Mouse (Mus musculus) stomach, postnatal 0 days (tissue): ENCODE measurements around the gene Tyms. TPM values are rescaled to one million over a fixed set of nuclear protein-coding genes. Genes with fewer than 3 reads are reported as not detected.

Source experiments
- ATAC-seq: fragments of 200-750 bp; cut with Nextera tagmentation; 2 replicates; pipeline ENCODE4 v1.8.0; 2017; ENCODE audit not compliant: low FRiP score, low TSS enrichment
- DNase-seq: peaks from one replicate; pipeline ENCODE4 v3.0.0-alpha.2; 2016; ENCODE audit warnings: low spot score
- H3K27ac ChIP-seq: fragments of 300-500 bp; sonication (generic); replicated peaks from 2 replicates; pipeline ENCODE4 v1.5.1; 2014; ENCODE audit warnings: mild to moderate bottlenecking, control low read depth
- H3K27me3 ChIP-seq: fragments of 300-500 bp; sonication (generic); 2 replicates; pipeline ENCODE4 v1.6.1; 2014; ENCODE audit warnings: low read length; ENCODE audit not compliant: control insufficient read depth, insufficient read depth
- H3K36me3 ChIP-seq: fragments of 300-500 bp; sonication (generic); 2 replicates; pipeline ENCODE4 v1.6.1; 2014; ENCODE audit warnings: low read length, mixed read lengths; ENCODE audit not compliant: control insufficient read depth, insufficient read depth
- H3K4me1 ChIP-seq: fragments of 300-500 bp; sonication (generic); replicated peaks from 2 replicates; pipeline ENCODE4 v1.6.1; 2014; ENCODE audit warnings: antibody characterized with exemption; ENCODE audit not compliant: control insufficient read depth, insufficient read depth
- H3K4me2 ChIP-seq: fragments of 300-500 bp; sonication (generic); replicated peaks from 2 replicates; pipeline ENCODE4 v1.6.1; 2014; ENCODE audit warnings: low read depth, mild to moderate bottlenecking, control low read depth, moderate library complexity
- H3K4me3 ChIP-seq: fragments of 300-500 bp; sonication (generic); 2 replicates; pipeline ENCODE4 v1.5.1; 2014; ENCODE audit warnings: low read depth, low read length, control low read depth
- H3K9ac ChIP-seq: fragments of 300-500 bp; sonication (generic); 2 replicates; pipeline ENCODE4 v1.6.1; 2014; ENCODE audit warnings: mild to moderate bottlenecking, low read length, control low read depth, mixed read lengths
- H3K9me3 ChIP-seq: fragments of 300-500 bp; sonication (generic); 2 replicates; pipeline ENCODE4 v1.6.1; 2016; ENCODE audit warnings: low read length; ENCODE audit not compliant: control insufficient read depth
- CTCF ChIP-seq: IDR thresholded peaks from 2 replicates; pipeline ENCODE4 v1.5.1; 2016; ENCODE audit warnings: antibody characterized with exemption, low read depth, mild to moderate bottlenecking, moderate library complexity
- EP300 ChIP-seq: optimal IDR thresholded peaks from 2 replicates; pipeline ENCODE3; 2016; ENCODE audit warnings: antibody characterized with exemption
- WGBS: fragments of 180-500 bp; shearing (Covaris S2); extraction: QIAGEN DNeasy Blood & Tissue Kit; methylation state at CpG from one replicate; pipeline ENCODE4 v1.1.7; 2014; 5-methylcytosine and 5-hydroxymethylcytosine counted together
- polyA plus RNA-seq: library from polyadenylated mRNA; unstranded; fragments of >200 nt; fragmentation: Nextera tagmentation; extraction: Ambion mirVana; gene quantifications from 2 replicates; pipeline ENCODE4 v1.2.1, GENCODE M21; 2015

The Tyms gene
- polyA plus RNA-seq = 82.1 and 84.8 TPM in 2 replicates

- no peaks in the 10 kb centered on the region for H3K4me1 ChIP-seq
- ATAC-seq = peak; percentile 89
- no peaks in the 10 kb centered on the region for H3K9me3 ChIP-seq
- peak within 1 kb of the TSS; percentile 66 for H3K4me3 ChIP-seq
- peak within 1 kb of the TSS; percentile 87 for H3K27ac ChIP-seq
- peak within 1 kb of the TSS; percentile 89 for H3K4me2 ChIP-seq
- H3K9ac ChIP-seq = peak within 1 kb of the TSS; percentile 73
- WGBS = under 1% methylated on average over 42 of the region's 45 CpGs
- no peak for TF ChIP-seq EP300
- TF ChIP-seq CTCF = peak; percentile 44
- DNase-seq = peak; percentile 90
- H3K27me3 ChIP-seq = no peaks in the 10 kb centered on the region
- H3K36me3 ChIP-seq = peaks cover 4% of the 10 kb centered on the region; the same call in 1 of the 2 replicates
Measured at GRCm38 (mm10) chr5:30072825-30073821, at the start of gene Tyms. Tyms (minus strand) TSS chr5:30073617.

GRCm38 (mm10) chr5:30122481-30122880, 49.1 kb upstream of the Tyms start:
- WGBS = 95% methylated on average over 6 of the region's 6 CpGs
- no peak overlapping the region for H3K27ac ChIP-seq
- peaks cover 45% of the 10 kb centered on the region for H3K36me3 ChIP-seq
- ATAC-seq = no peak
- no peak for DNase-seq
- no peak overlapping the region for H3K4me3 ChIP-seq
- H3K4me2 ChIP-seq = no peak overlapping the region
- no peaks in the 10 kb centered on the region for H3K27me3 ChIP-seq
- TF ChIP-seq CTCF (no peak), EP300 (no peak)
- H3K9ac ChIP-seq = no peak overlapping the region
- H3K4me1 ChIP-seq = no peaks in the 10 kb centered on the region
- no peaks in the 10 kb centered on the region for H3K9me3 ChIP-seq

- 75% methylated on average over 7 of the region's 7 CpGs for WGBS
- H3K27ac ChIP-seq = no peak overlapping the region
- DNase-seq (no peak), ATAC-seq (no peak)
- H3K4me2 ChIP-seq = no peak overlapping the region
- H3K27me3 ChIP-seq = no peaks in the 10 kb centered on the region
- peaks cover 37% of the 10 kb centered on the region for H3K36me3 ChIP-seq
- H3K9me3 ChIP-seq = no peaks in the 10 kb centered on the region
- TF ChIP-seq CTCF (no peak), EP300 (no peak)
- H3K4me3 ChIP-seq = no peak overlapping the region
- no peak overlapping the region for H3K9ac ChIP-seq
- H3K4me1 ChIP-seq = no peaks in the 10 kb centered on the region
Measured at GRCm38 (mm10) chr5:30120106-30120505, 46.7 kb upstream of the Tyms start.

- Histone ChIP-seq H3K9me3 (no peaks in the 10 kb centered on the region), H3K27me3 (no peaks in the 10 kb centered on the region), H3K4me2 (no peak overlapping the region), H3K9ac (no peak overlapping the region), H3K36me3 (peaks cover 34% of the 10 kb centered on the region), H3K27ac (no peak overlapping the region), H3K4me3 (no peak overlapping the region), H3K4me1 (no peaks in the 10 kb centered on the region)
- TF ChIP-seq EP300 (no peak), CTCF (no peak)
- DNase-seq (no peak), ATAC-seq (no peak)
- WGBS = 87% methylated on average over 6 of the region's 6 CpGs
Measured at GRCm38 (mm10) chr5:30119163-30119562, 45.7 kb upstream of the Tyms start.

- H3K9ac ChIP-seq = no peak overlapping the region
- WGBS = 53% methylated on average over 1 of the region's 1 CpGs
- H3K4me2 ChIP-seq = no peak overlapping the region
- H3K4me1 ChIP-seq = no peaks in the 10 kb centered on the region
- no peak for ATAC-seq
- no peaks in the 10 kb centered on the region for H3K9me3 ChIP-seq
- H3K27me3 ChIP-seq = peaks cover 3% of the 10 kb centered on the region; the same call in 1 of the 2 replicates
- H3K27ac ChIP-seq = no peak overlapping the region
- no peak for DNase-seq
- H3K36me3 ChIP-seq = peaks cover 29% of the 10 kb centered on the region
- no peak overlapping the region for H3K4me3 ChIP-seq
- TF ChIP-seq CTCF = no peak
- TF ChIP-seq EP300 = no peak
Measured at GRCm38 (mm10) chr5:30118018-30118417, 44.6 kb upstream of the Tyms start.

- ATAC-seq (no peak), DNase-seq (no peak)
- TF ChIP-seq EP300 (no peak), CTCF (peak; percentile 47)
- no peaks in the 10 kb centered on the region for H3K4me1 ChIP-seq
- no peak overlapping the region for H3K4me2 ChIP-seq
- no peak overlapping the region for H3K27ac ChIP-seq
- no peak overlapping the region for H3K4me3 ChIP-seq
- H3K36me3 ChIP-seq = peaks cover 14% of the 10 kb centered on the region
- peaks cover 8% of the 10 kb centered on the region for H3K27me3 ChIP-seq
- no peaks in the 10 kb centered on the region for H3K9me3 ChIP-seq
- H3K9ac ChIP-seq = no peak overlapping the region
- 36% methylated on average over 10 of the region's 10 CpGs for WGBS
Measured at GRCm38 (mm10) chr5:30115718-30116117, 42.3 kb upstream of the Tyms start.
